Mouse (Mus musculus) lung, embryonic 14.5 days (tissue): Measurements from ENCODE around the gene Rassf5. TPM values are rescaled to one million over a fixed set of nuclear protein-coding genes. Genes with fewer than 3 reads are reported as not detected.

Source experiments
- ATAC-seq: fragments of 200-750 bp; cut with Nextera tagmentation; 2 replicates; pipeline ENCODE4 v1.8.0; 2017; ENCODE audit warnings: mild to moderate bottlenecking, moderate TSS enrichment, moderate library complexity; ENCODE audit not compliant: insufficient read depth
- DNase-seq: peaks from one replicate; pipeline ENCODE4 v3.0.0-alpha.2; 2015
- H3K27ac ChIP-seq: fragments of 300-500 bp; sonication (generic); 2 replicates; pipeline ENCODE4 v1.5.1; 2014; ENCODE audit warnings: low read depth, mild to moderate bottlenecking, moderate library complexity
- H3K27me3 ChIP-seq: fragments of 300-500 bp; sonication (generic); 2 replicates; pipeline ENCODE4 v1.6.1; 2014; ENCODE audit warnings: low read length, control low read depth; ENCODE audit not compliant: insufficient read depth
- H3K36me3 ChIP-seq: fragments of 300-500 bp; sonication (generic); 2 replicates; pipeline ENCODE4 v1.6.1; 2014; ENCODE audit warnings: control low read depth; ENCODE audit not compliant: insufficient read depth
- H3K4me1 ChIP-seq: fragments of 300-500 bp; sonication (generic); 2 replicates; pipeline ENCODE4 v1.6.1; 2014; ENCODE audit warnings: antibody characterized with exemption, control low read depth; ENCODE audit not compliant: insufficient read depth
- H3K4me2 ChIP-seq: fragments of 300-500 bp; sonication (generic); 2 replicates; pipeline ENCODE4 v1.6.1; 2014; ENCODE audit warnings: mild to moderate bottlenecking
- H3K4me3 ChIP-seq: fragments of 300-500 bp; sonication (generic); 2 replicates; pipeline ENCODE4 v1.5.1; 2014; ENCODE audit warnings: low read depth, low read length
- H3K9ac ChIP-seq: fragments of 300-500 bp; sonication (generic); 2 replicates; pipeline ENCODE4 v1.6.1; 2014
- H3K9me3 ChIP-seq: fragments of 300-500 bp; sonication (generic); 2 replicates; pipeline ENCODE4 v1.6.1; 2016; ENCODE audit warnings: low read depth, low read length, control low read depth
- CTCF ChIP-seq: IDR thresholded peaks from 2 replicates; pipeline ENCODE4 v1.5.1; 2016; ENCODE audit warnings: antibody characterized with exemption, low read depth
- WGBS: fragments of 180-500 bp; shearing (Covaris S2); extraction: QIAGEN DNeasy Blood & Tissue Kit; methylation state at CpG from one replicate; pipeline ENCODE4 v1.1.7; 2014; 5-methylcytosine and 5-hydroxymethylcytosine counted together
- polyA plus RNA-seq: library from polyadenylated mRNA; unstranded; fragments of >200 nt; fragmentation: Nextera tagmentation; extraction: Ambion mirVana; gene quantifications from 2 replicates; pipeline ENCODE4 v1.2.1, GENCODE M21; 2014

Gene Rassf5
- polyA plus RNA-seq, 1 experiment from 2014 or later, result 3.1 TPM

- H3K27ac ChIP-seq, result no peak overlapping the region
- no peaks in the 10 kb centered on the region for H3K27me3 ChIP-seq
- 56% methylated on average over 2 of the region's 2 CpGs for WGBS
- no peaks in the 10 kb centered on the region for H3K36me3 ChIP-seq
- H3K4me3 ChIP-seq, result no peak overlapping the region
- no peak overlapping the region for H3K9ac ChIP-seq
- ATAC-seq (0 out of 2 replicates have a peak, but pooled peaks have one; percentile 24), DNase-seq (peak; percentile 62)
- no peak for TF ChIP-seq CTCF
- H3K4me2 ChIP-seq, result no peak overlapping the region
- no peaks in the 10 kb centered on the region for H3K9me3 ChIP-seq
- H3K4me1 ChIP-seq, result no peaks in the 10 kb centered on the region
Measured at GRCm38 (mm10) chr1:131223345-131223744, 21.7 kb downstream of the Rassf5 start.

- Histone ChIP-seq H3K27me3 (no peaks in the 10 kb centered on the region), H3K27ac (no peak overlapping the region), H3K4me3 (no peak overlapping the region), H3K9me3 (no peaks in the 10 kb centered on the region), H3K36me3 (no peaks in the 10 kb centered on the region), H3K9ac (no peak overlapping the region), H3K4me2 (no peak overlapping the region), H3K4me1 (no peaks in the 10 kb centered on the region)
- ATAC-seq (no peak), DNase-seq (no peak)
- 73% methylated on average over 13 of the region's 13 CpGs for WGBS
- no peak for TF ChIP-seq CTCF
Measured at GRCm38 (mm10) chr1:131221822-131222590, 23.1 kb downstream of the Rassf5 start.

DNA sequence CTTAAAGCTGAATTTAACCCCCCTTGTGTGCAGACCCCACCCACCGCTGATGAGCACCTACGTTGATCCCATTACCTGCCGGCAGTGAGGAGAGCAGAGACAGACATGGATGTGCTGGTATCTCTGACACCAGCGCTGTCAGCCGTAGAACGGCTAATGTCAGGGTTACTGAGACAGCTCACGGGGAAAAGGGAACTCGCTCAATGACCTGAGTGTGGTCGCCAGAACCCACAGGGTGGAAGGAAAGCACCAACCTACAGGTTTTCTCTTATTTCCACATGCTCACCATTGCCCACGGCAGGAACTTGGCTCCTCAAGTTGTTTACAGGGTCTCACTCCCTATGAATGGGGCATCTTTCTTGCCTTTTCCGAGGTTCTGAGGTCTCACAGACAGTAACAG lies 26.1 kb downstream of the Rassf5 start:
- Histone ChIP-seq H3K9me3 (no peaks in the 10 kb centered on the region), H3K27me3 (no peaks in the 10 kb centered on the region), H3K4me3 (no peak overlapping the region), H3K27ac (no peak overlapping the region), H3K36me3 (no peaks in the 10 kb centered on the region), H3K9ac (no peak overlapping the region), H3K4me1 (no peaks in the 10 kb centered on the region), H3K4me2 (no peak overlapping the region)
- no peak for ATAC-seq
- 86% methylated on average over 11 of the region's 11 CpGs for WGBS
- TF ChIP-seq CTCF, result no peak
- no peak for DNase-seq

DNA sequence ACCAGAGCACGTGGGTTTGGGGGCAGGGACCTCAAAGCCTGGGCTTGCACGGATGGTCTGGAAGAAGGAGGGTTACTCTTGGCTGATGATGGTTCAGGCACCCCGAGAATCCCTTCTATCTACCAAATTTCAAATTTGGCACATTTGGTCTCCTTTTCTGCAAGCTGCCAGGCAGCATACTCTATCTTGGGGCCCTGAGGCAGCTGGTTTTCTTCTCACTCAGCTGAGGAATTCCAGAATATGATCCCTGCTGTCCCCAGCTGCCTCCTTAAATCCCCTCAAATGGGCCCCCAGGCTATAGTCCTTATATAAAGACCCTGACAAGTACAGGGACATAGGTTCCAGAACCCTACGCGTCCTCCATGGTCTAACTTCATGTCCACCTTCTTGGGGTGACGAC lies 31.7 kb downstream of the Rassf5 start:
- ATAC-seq, result peak; percentile 26; the same call in 1 of the 2 replicates
- no peaks in the 10 kb centered on the region for H3K9me3 ChIP-seq
- no peaks in the 10 kb centered on the region for H3K27me3 ChIP-seq
- H3K36me3 ChIP-seq, result no peaks in the 10 kb centered on the region
- WGBS, result 60% methylated on average over 6 of the region's 6 CpGs
- no peak overlapping the region; the same call in 1 of the 2 replicates for H3K9ac ChIP-seq
- DNase-seq, result peak; percentile 65
- H3K4me1 ChIP-seq, result peaks cover 6% of the 10 kb centered on the region; the same call in 1 of the 2 replicates
- H3K27ac ChIP-seq, result 0 out of 2 replicates have a peak overlapping the region, but pooled peaks have one; percentile 33
- H3K4me2 ChIP-seq, result no peak overlapping the region
- no peak for TF ChIP-seq CTCF
- H3K4me3 ChIP-seq, result no peak overlapping the region

GRCm38 (mm10) chr1:131212956-131213355 lies 32.1 kb downstream of the Rassf5 start:
- Histone ChIP-seq H3K9me3 (no peaks in the 10 kb centered on the region), H3K27me3 (no peaks in the 10 kb centered on the region), H3K9ac (no peak overlapping the region; the same call in 1 of the 2 replicates), H3K36me3 (no peaks in the 10 kb centered on the region), H3K4me2 (no peak overlapping the region), H3K4me1 (peaks cover 6% of the 10 kb centered on the region; the same call in 1 of the 2 replicates), H3K4me3 (no peak overlapping the region), H3K27ac (0 out of 2 replicates have a peak overlapping the region, but pooled peaks have one; percentile 33)
- TF ChIP-seq CTCF, result no peak
- WGBS, result 41% methylated on average over 5 of the region's 5 CpGs
- ATAC-seq, result 0 out of 2 replicates have a peak, but pooled peaks have one; percentile 9
- peak; percentile 40 for DNase-seq

GRCm38 (mm10) chr1:131211655-131212054 lies 33.4 kb downstream of the Rassf5 start:
- TF ChIP-seq CTCF, result no peak
- H3K36me3 ChIP-seq, result no peaks in the 10 kb centered on the region
- no peak overlapping the region for H3K4me2 ChIP-seq
- H3K4me1 ChIP-seq, result peaks cover 6% of the 10 kb centered on the region; the same call in 1 of the 2 replicates
- no peak for DNase-seq
- WGBS, result 94% methylated on average over 1 of the region's 1 CpGs
- no peak overlapping the region for H3K27ac ChIP-seq
- no peaks in the 10 kb centered on the region for H3K9me3 ChIP-seq
- no peak for ATAC-seq
- no peak overlapping the region for H3K4me3 ChIP-seq
- no peaks in the 10 kb centered on the region for H3K27me3 ChIP-seq
- no peak overlapping the region for H3K9ac ChIP-seq

GRCm38 (mm10) chr1:131209971-131210426 lies 35.1 kb downstream of the Rassf5 start:
- Histone ChIP-seq H3K36me3 (no peaks in the 10 kb centered on the region), H3K27me3 (no peaks in the 10 kb centered on the region), H3K4me1 (peaks cover 6% of the 10 kb centered on the region; the same call in 1 of the 2 replicates), H3K4me2 (no peak overlapping the region), H3K9ac (no peak overlapping the region; the same call in 1 of the 2 replicates), H3K4me3 (no peak overlapping the region), H3K9me3 (no peaks in the 10 kb centered on the region), H3K27ac (no peak overlapping the region)
- no peak for TF ChIP-seq CTCF
- DNase-seq (no peak), ATAC-seq (no peak)
- WGBS, result 74% methylated on average over 8 of the region's 8 CpGs
